24 mouse cellular contexts compared by ENCODE assay signal in the genomic region with DNA sequence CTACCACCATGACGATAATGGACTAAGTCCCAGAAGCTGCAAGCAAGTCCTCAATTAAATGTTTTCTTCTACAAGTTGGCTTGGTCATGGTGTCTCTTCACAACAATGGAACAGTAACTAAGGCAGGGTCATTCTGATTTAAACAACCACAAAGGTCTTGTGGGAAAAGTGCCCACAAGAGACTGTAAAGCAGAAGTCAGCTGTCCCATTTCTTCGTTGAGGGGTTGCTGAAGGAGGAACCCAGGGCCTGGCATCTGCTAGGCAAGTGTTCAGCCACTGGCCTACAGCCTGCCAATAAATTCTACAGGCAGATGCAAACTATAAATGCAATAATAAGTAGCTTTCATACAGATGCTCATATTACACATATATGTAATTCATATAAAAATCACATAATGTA. TPM values are rescaled to one million over a fixed set of nuclear protein-coding genes. Genes with fewer than 3 reads are reported as not detected.
"Had no signal": no experiment of that assay in that cellular context is flagged by ENCODE, and none has a peak within 500 bp of the region (broad histone marks: within the 10 kb centered on the region; RNA-seq: fewer than 3 reads in every experiment).

No protein-coding gene starts in this region.

- ATAC-seq: forebrain, embryonic 13.5 days; forebrain, embryonic 14.5 days; forebrain, embryonic 15.5 days; forebrain, embryonic 16.5 days; forebrain, postnatal 0 days had no signal

- DNase-seq: cerebellum, adult 2 months; cerebellum, adult 8-10 months; cerebellum, adult 9-10 months; cerebellum, adult 9-11 months; cerebellum, postnatal 10 days; cerebellum, postnatal 14 days; cerebellum, postnatal 25 days; cerebellum, postnatal 36 days; embryo, embryonic 11 days; forebrain, postnatal 0 days; gastrocnemius, adult 2 months; gastrocnemius, postnatal 10 days; gastrocnemius, postnatal 14 days; gastrocnemius, postnatal 36 days; heart, adult 11 months; heart, adult 18-20 months; heart, adult 2 months had no signal

RNA-seq across cellular contexts. Expression of a gene that starts 48.0 kb away (rescaled TPM):
- total RNA-seq: gastrocnemius, adult 18-20 months; gastrocnemius, adult 2 months; gastrocnemius, adult 8-10 months; gastrocnemius, postnatal 10 days; gastrocnemius, postnatal 14 days; gastrocnemius, postnatal 4 days had no signal
